Mouse (Mus musculus) embryo, embryonic 10 days (tissue): ENCODE results near the gene Nek11.
"Not testable (repeated sequence)": the region's sequence is repeated elsewhere in the genome, so short reads cannot be mapped to it uniquely, and the experiment has no call there.

Experiments
- DNase-seq: peaks from one replicate; pipeline ENCODE4 v3.0.0-alpha.2; 2015; ENCODE audit warnings: low spot score

Nek11 gene

GRCm38 (mm10) chr9:105136404-105136803 lies 258.9 kb downstream of the Nek11 start:
- DNase-seq, result peak; percentile 3

- peak; percentile 2 for DNase-seq
These were observed 260.8 kb downstream of the Nek11 start for GRCm38 (mm10) chr9:105134536-105134935.

DNA sequence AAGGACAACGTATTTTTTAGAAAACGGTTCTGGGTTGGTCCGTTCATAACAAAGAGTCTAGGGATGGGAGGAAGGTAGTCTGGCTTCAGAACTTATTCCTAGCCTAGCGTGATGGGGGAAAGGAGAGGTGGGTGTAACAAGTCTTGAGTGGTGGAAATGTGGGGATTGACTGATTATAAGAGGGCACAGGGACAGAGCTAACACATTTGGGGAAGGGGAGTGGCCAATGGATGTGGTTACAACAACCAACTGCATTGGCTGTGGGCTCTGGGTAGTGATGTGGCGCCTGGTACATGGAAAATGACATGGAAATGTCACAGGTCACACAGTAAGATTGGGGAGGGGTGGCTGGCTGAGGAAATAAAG lies 263.3 kb downstream of the Nek11 start:
- no peak for DNase-seq

- peak; percentile 94 for DNase-seq
These were observed 263.9 kb downstream of the Nek11 start, which contains the start of gene Nudt16 for GRCm38 (mm10) chr9:105131253-105132001. Gene Nudt16, minus strand, starts transcription at chr9:105131824.

- no peak for DNase-seq
These were observed 265.0 kb downstream of the Nek11 start for GRCm38 (mm10) chr9:105130331-105130730.

DNA sequence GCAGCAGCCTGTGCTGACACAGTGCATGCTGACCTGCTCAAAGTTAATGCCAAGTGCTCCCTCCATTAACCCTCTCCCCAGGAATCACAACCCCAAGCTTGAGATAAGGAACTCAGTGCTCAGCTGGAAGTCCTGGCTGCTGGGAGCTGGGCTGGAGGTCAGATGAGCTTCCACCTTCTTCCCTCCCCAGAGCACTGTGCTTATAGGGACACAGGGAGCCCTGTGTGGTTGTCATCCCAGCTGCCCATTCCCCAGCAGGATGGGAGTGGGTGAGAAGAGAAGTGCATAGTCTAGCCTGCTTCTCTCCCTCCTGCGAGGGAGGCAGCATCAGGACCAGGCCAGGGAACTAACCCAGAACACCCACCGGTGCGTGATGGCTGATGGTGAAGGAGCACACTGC lies 270.1 kb downstream of the Nek11 start:
- DNase-seq, result not testable (repeated sequence)
